Mouse (Mus musculus): ENCODE measurements around the gene Tnpo1.

Tnpo1 gene

GRCm38 (mm10) chr13:98926213-98926957 is at the start of gene Tnpo1:
TSS of gene Tnpo1 (minus strand) at chr13:98926384.
- H3K36me3 ChIP-seq (ENCODE audit: control insufficient read depth, insufficient read depth, low read length, poor library complexity, severe bottlenecking) = 0 out of 2 replicates have a peak, but pooled peaks cover 2% of the 10 kb centered on the region
- DNase-seq (ENCODE audit: low read depth, low spot score) = peak; percentile 87
- H3K27me3 ChIP-seq (ENCODE audit: control insufficient read depth, insufficient read depth, low read length, poor library complexity, severe bottlenecking) = no peaks in the 10 kb centered on the region

GRCm38 (mm10) chr13:98972090-98972489 is 45.9 kb upstream of the Tnpo1 start:
- H3K36me3 ChIP-seq (ENCODE audit: control insufficient read depth, insufficient read depth, low read length, poor library complexity, severe bottlenecking) = no peaks in the 10 kb centered on the region
- no peaks in the 10 kb centered on the region for H3K27me3 ChIP-seq (ENCODE audit: control insufficient read depth, insufficient read depth, low read length, poor library complexity, severe bottlenecking)
- no peak for DNase-seq (ENCODE audit: low read depth, low spot score)

- H3K27me3 ChIP-seq (ENCODE audit: control insufficient read depth, insufficient read depth, low read length, poor library complexity, severe bottlenecking) = no peaks in the 10 kb centered on the region
- H3K36me3 ChIP-seq (ENCODE audit: control insufficient read depth, insufficient read depth, low read length, poor library complexity, severe bottlenecking) = no peaks in the 10 kb centered on the region
- no peak for DNase-seq (ENCODE audit: low read depth, low spot score)
These were observed 45.5 kb upstream of the Tnpo1 start for GRCm38 (mm10) chr13:98971641-98972040.

GRCm38 (mm10) chr13:98968517-98968916 is 42.3 kb upstream of the Tnpo1 start:
- DNase-seq (ENCODE audit: low read depth, low spot score) = no peak
- H3K27me3 ChIP-seq (ENCODE audit: control insufficient read depth, insufficient read depth, low read length, poor library complexity, severe bottlenecking) = no peaks in the 10 kb centered on the region
- H3K36me3 ChIP-seq (ENCODE audit: control insufficient read depth, insufficient read depth, low read length, poor library complexity, severe bottlenecking) = no peaks in the 10 kb centered on the region

GRCm38 (mm10) chr13:98967942-98968341 is 41.8 kb upstream of the Tnpo1 start:
- peak; percentile 60 for DNase-seq (ENCODE audit: low read depth, low spot score)
- Histone ChIP-seq H3K27me3 (ENCODE audit: control insufficient read depth, insufficient read depth, low read length, poor library complexity, severe bottlenecking) (no peaks in the 10 kb centered on the region), H3K36me3 (ENCODE audit: control insufficient read depth, insufficient read depth, low read length, poor library complexity, severe bottlenecking) (no peaks in the 10 kb centered on the region)

- no peak for DNase-seq (ENCODE audit: low read depth, low spot score)
- no peaks in the 10 kb centered on the region for H3K36me3 ChIP-seq (ENCODE audit: control insufficient read depth, insufficient read depth, low read length, poor library complexity, severe bottlenecking)
- no peaks in the 10 kb centered on the region for H3K27me3 ChIP-seq (ENCODE audit: control insufficient read depth, insufficient read depth, low read length, poor library complexity, severe bottlenecking)
These were observed 40.4 kb upstream of the Tnpo1 start for GRCm38 (mm10) chr13:98966583-98966982.

- DNase-seq (ENCODE audit: low read depth, low spot score) = no peak
- no peaks in the 10 kb centered on the region for H3K36me3 ChIP-seq (ENCODE audit: control insufficient read depth, insufficient read depth, low read length, poor library complexity, severe bottlenecking)
- no peaks in the 10 kb centered on the region for H3K27me3 ChIP-seq (ENCODE audit: control insufficient read depth, insufficient read depth, low read length, poor library complexity, severe bottlenecking)
These were observed 37.4 kb upstream of the Tnpo1 start for GRCm38 (mm10) chr13:98963612-98964011.

- no peak for DNase-seq (ENCODE audit: low read depth, low spot score)
- H3K27me3 ChIP-seq (ENCODE audit: control insufficient read depth, insufficient read depth, low read length, poor library complexity, severe bottlenecking) = no peaks in the 10 kb centered on the region
- no peaks in the 10 kb centered on the region for H3K36me3 ChIP-seq (ENCODE audit: control insufficient read depth, insufficient read depth, low read length, poor library complexity, severe bottlenecking)
These were observed 32.0 kb upstream of the Tnpo1 start for GRCm38 (mm10) chr13:98958177-98958576.

GRCm38 (mm10) chr13:98956209-98956608 is 30.0 kb upstream of the Tnpo1 start:
- Histone ChIP-seq H3K27me3 (ENCODE audit: control insufficient read depth, insufficient read depth, low read length, poor library complexity, severe bottlenecking) (no peaks in the 10 kb centered on the region), H3K36me3 (ENCODE audit: control insufficient read depth, insufficient read depth, low read length, poor library complexity, severe bottlenecking) (no peaks in the 10 kb centered on the region)
- no peak for DNase-seq (ENCODE audit: low read depth, low spot score)

GRCm38 (mm10) chr13:98955676-98956075 is 29.5 kb upstream of the Tnpo1 start:
- H3K36me3 ChIP-seq (ENCODE audit: control insufficient read depth, insufficient read depth, low read length, poor library complexity, severe bottlenecking) = no peaks in the 10 kb centered on the region
- no peak for DNase-seq (ENCODE audit: low read depth, low spot score)
- H3K27me3 ChIP-seq (ENCODE audit: control insufficient read depth, insufficient read depth, low read length, poor library complexity, severe bottlenecking) = no peaks in the 10 kb centered on the region

GRCm38 (mm10) chr13:98955226-98955625 is 29.0 kb upstream of the Tnpo1 start:
- Histone ChIP-seq H3K27me3 (ENCODE audit: control insufficient read depth, insufficient read depth, low read length, poor library complexity, severe bottlenecking) (no peaks in the 10 kb centered on the region), H3K36me3 (ENCODE audit: control insufficient read depth, insufficient read depth, low read length, poor library complexity, severe bottlenecking) (no peaks in the 10 kb centered on the region)
- no peak for DNase-seq (ENCODE audit: low read depth, low spot score)

- DNase-seq (ENCODE audit: low read depth, low spot score) = no peak
- Histone ChIP-seq H3K27me3 (ENCODE audit: control insufficient read depth, insufficient read depth, low read length, poor library complexity, severe bottlenecking) (no peaks in the 10 kb centered on the region), H3K36me3 (ENCODE audit: control insufficient read depth, insufficient read depth, low read length, poor library complexity, severe bottlenecking) (no peaks in the 10 kb centered on the region)
These were observed 27.6 kb upstream of the Tnpo1 start for GRCm38 (mm10) chr13:98953830-98954229.

- no peak for DNase-seq (ENCODE audit: low read depth, low spot score)
- Histone ChIP-seq H3K36me3 (ENCODE audit: control insufficient read depth, insufficient read depth, low read length, poor library complexity, severe bottlenecking) (no peaks in the 10 kb centered on the region), H3K27me3 (ENCODE audit: control insufficient read depth, insufficient read depth, low read length, poor library complexity, severe bottlenecking) (no peaks in the 10 kb centered on the region)
These were observed 25.8 kb upstream of the Tnpo1 start for GRCm38 (mm10) chr13:98951951-98952350.

GRCm38 (mm10) chr13:98948146-98948545 is 22.0 kb upstream of the Tnpo1 start:
- no peak for DNase-seq (ENCODE audit: low read depth, low spot score)
- no peaks in the 10 kb centered on the region for H3K27me3 ChIP-seq (ENCODE audit: control insufficient read depth, insufficient read depth, low read length, poor library complexity, severe bottlenecking)
- H3K36me3 ChIP-seq (ENCODE audit: control insufficient read depth, insufficient read depth, low read length, poor library complexity, severe bottlenecking) = no peaks in the 10 kb centered on the region

- Histone ChIP-seq H3K36me3 (ENCODE audit: control insufficient read depth, insufficient read depth, low read length, poor library complexity, severe bottlenecking) (no peaks in the 10 kb centered on the region), H3K27me3 (ENCODE audit: control insufficient read depth, insufficient read depth, low read length, poor library complexity, severe bottlenecking) (no peaks in the 10 kb centered on the region)
- no peak for DNase-seq (ENCODE audit: low read depth, low spot score)
These were observed 20.2 kb upstream of the Tnpo1 start for GRCm38 (mm10) chr13:98946434-98946833.

- Histone ChIP-seq H3K27me3 (ENCODE audit: control insufficient read depth, insufficient read depth, low read length, poor library complexity, severe bottlenecking) (no peaks in the 10 kb centered on the region), H3K36me3 (ENCODE audit: control insufficient read depth, insufficient read depth, low read length, poor library complexity, severe bottlenecking) (no peaks in the 10 kb centered on the region)
- peak; percentile 16 for DNase-seq (ENCODE audit: low read depth, low spot score)
These were observed 19.7 kb upstream of the Tnpo1 start for GRCm38 (mm10) chr13:98945908-98946307.

All from splenic B cell, adult 2 months (primary cell).